Mouse (Mus musculus) layer of hippocampus, adult 8-10 months (tissue): Measurements from ENCODE around the gene Mdh1. TPM values are rescaled to one million over a fixed set of nuclear protein-coding genes. Genes with fewer than 3 reads are reported as not detected.
"Not testable (repeated sequence)": the region's sequence is repeated elsewhere in the genome, so short reads cannot be mapped to it uniquely, and the experiment has no call there.

ENCODE experiments used
- DNase-seq, 2 experiments: peaks; one replicate each; pipeline ENCODE4 v3.0.0; 2022; ENCODE audit warnings: low spot score in 2 of 2
- microRNA-seq, 2 experiments: library from miRNA; unstranded; fragments of <30 nt; microRNA quantifications; one replicate each; pipeline ENCODE4 v1.2.0; 2022
- total RNA-seq, 4 experiments: library from RNA; stranded (reverse); gene quantifications; 2 replicates each; pipeline ENCODE4 v1.2.4; 2022

The Mdh1 gene
- total RNA-seq, 4 experiments from 2014 or later, result 648 to 912 (median 773) TPM

- DNase-seq, result no peak
Observed at GRCm38 (mm10) chr11:21545951-21546350, 26.2 kb downstream of the Mdh1 start.

GRCm38 (mm10) chr11:21545021-21545420, 27.1 kb downstream of the Mdh1 start:
- DNase-seq, result peak; percentile 37 to 50

- DNase-seq, result no peak
Observed at GRCm38 (mm10) chr11:21542731-21543130, 29.4 kb downstream of the Mdh1 start.

- DNase-seq, result no peak
Observed at GRCm38 (mm10) chr11:21540622-21541021, 31.5 kb downstream of the Mdh1 start.

GRCm38 (mm10) chr11:21540072-21540471, 32.1 kb downstream of the Mdh1 start:
- DNase-seq, result no peak

- DNase-seq, result not testable (repeated sequence)
Observed at GRCm38 (mm10) chr11:21530856-21531255, 41.3 kb downstream of the Mdh1 start.

GRCm38 (mm10) chr11:21528676-21529394, 43.3 kb downstream of the Mdh1 start:
- DNase-seq, result no peak

- no peak for DNase-seq
Observed at GRCm38 (mm10) chr11:21517726-21518125, 54.4 kb downstream of the Mdh1 start.

- not testable (repeated sequence) for DNase-seq
Observed at GRCm38 (mm10) chr11:21516396-21516795, 55.8 kb downstream of the Mdh1 start.

- not testable (repeated sequence) for DNase-seq
Observed at GRCm38 (mm10) chr11:21510577-21510976, 61.6 kb downstream of the Mdh1 start.

- DNase-seq, result not testable (repeated sequence)
Observed at GRCm38 (mm10) chr11:21508713-21509112, 63.5 kb downstream of the Mdh1 start.

- DNase-seq, result not testable (repeated sequence)
Observed at GRCm38 (mm10) chr11:21507073-21507472, 65.1 kb downstream of the Mdh1 start.

Small RNAs within 50 kb of the gene (microRNA-seq; reads per million reads assigned to microRNA genes)
- gene Gm22990, result 0 reads per million in 2 experiments

Other genes starting within 250 kb of the Mdh1 start
- gene Ugp2, start 201.2 kb downstream of the Mdh1 start, total RNA-seq, result 10 to 100 TPM; 77.2 to 90.9 (median 84.2) TPM
- 10 to 100 TPM; 12.1 to 16.9 (median 13.8) TPM for gene Wdpcp, start 132 bp downstream of the Mdh1 start, total RNA-seq